Mouse (Mus musculus) thymus, adult 2 months (tissue): ENCODE data around the gene Gm28047.

Source experiments
- CTCF ChIP-seq: fragments of 200-500 bp; IDR thresholded peaks from 2 replicates; pipeline ENCODE4 v1.5.1; 2012; ENCODE audit warnings: mild to moderate bottlenecking, control low read depth, low read length, moderate library complexity, borderline replicate concordance; ENCODE audit not compliant: control insufficient read depth, poor library complexity, insufficient read depth; ENCODE audit errors: extremely low read depth
- POLR2A ChIP-seq: fragments of 200-500 bp; IDR thresholded peaks from 2 replicates; pipeline ENCODE4 v1.6.1; 2012; ENCODE audit warnings: mild to moderate bottlenecking, low read length, control low read depth, moderate library complexity; ENCODE audit not compliant: control insufficient read depth, poor library complexity, insufficient read depth; ENCODE audit errors: extremely low read depth

DNA sequence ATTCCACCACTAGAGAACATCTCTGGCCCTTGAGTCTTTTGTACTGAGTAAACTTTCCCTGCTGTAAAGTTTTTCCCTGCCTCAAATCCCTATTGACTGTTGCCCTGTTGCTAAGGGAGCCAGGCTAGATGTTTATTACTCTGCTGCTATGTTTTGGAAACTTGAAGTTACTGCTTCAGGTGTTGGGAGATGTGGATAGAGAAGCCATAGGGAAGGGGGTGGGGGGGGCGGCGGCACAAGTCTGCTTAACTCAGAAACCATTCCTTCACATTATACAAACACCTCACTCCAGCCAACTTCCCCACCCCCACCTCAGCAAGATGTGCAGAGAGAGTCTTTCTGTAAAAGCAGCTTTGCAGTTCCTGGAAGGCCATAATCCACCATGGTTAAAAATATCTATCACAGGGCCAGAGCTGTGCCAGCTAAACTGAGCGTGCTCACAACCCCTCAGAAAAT lies 33.1 kb upstream of the Gm28047 start:
- no peak for TF ChIP-seq CTCF
- TF ChIP-seq POLR2A = no peak
